Mouse (Mus musculus) midbrain, embryonic 14.5 days (tissue): ENCODE data around the gene Hfm1. TPM values are rescaled to one million over a fixed set of nuclear protein-coding genes. Genes with fewer than 3 reads are reported as not detected.

ENCODE experiments used
- ATAC-seq: fragments of 200-750 bp; cut with Nextera tagmentation; 2 replicates; pipeline ENCODE4 v1.8.0; 2017; ENCODE audit warnings: moderate number of reproducible peaks, moderate library complexity; ENCODE audit not compliant: low FRiP score, low TSS enrichment
- DNase-seq: peaks from one replicate; pipeline ENCODE4 v3.0.0-alpha.2; 2015
- H3K27ac ChIP-seq: fragments of 300-500 bp; sonication (generic); replicated peaks from 2 replicates; pipeline ENCODE4 v1.5.1; 2014; ENCODE audit warnings: mild to moderate bottlenecking, low read depth, low read length, moderate library complexity
- H3K27me3 ChIP-seq: fragments of 300-500 bp; sonication (generic); 2 replicates; pipeline ENCODE4 v1.6.1; 2014; ENCODE audit warnings: low read length, control low read depth, mixed read lengths; ENCODE audit not compliant: control insufficient read depth, insufficient read depth
- H3K36me3 ChIP-seq: fragments of 300-500 bp; sonication (generic); 2 replicates; pipeline ENCODE4 v1.6.1; 2014; ENCODE audit warnings: low read length, control low read depth; ENCODE audit not compliant: control insufficient read depth, insufficient read depth
- H3K4me1 ChIP-seq: fragments of 300-500 bp; sonication (generic); 2 replicates; pipeline ENCODE4 v1.6.1; 2014; ENCODE audit warnings: mild to moderate bottlenecking, antibody characterized with exemption, low read length, control low read depth; ENCODE audit not compliant: control insufficient read depth, insufficient read depth
- H3K4me2 ChIP-seq: fragments of 300-500 bp; sonication (generic); 2 replicates; pipeline ENCODE4 v1.6.1; 2014; ENCODE audit warnings: mild to moderate bottlenecking, low read length, moderate library complexity
- H3K4me3 ChIP-seq: fragments of 300-500 bp; sonication (generic); replicated peaks from 2 replicates; pipeline ENCODE4 v1.5.1; 2014; ENCODE audit warnings: low read depth, low read length
- H3K9ac ChIP-seq: fragments of 300-500 bp; sonication (generic); replicated peaks from 2 replicates; pipeline ENCODE4 v1.6.1; 2014; ENCODE audit warnings: mild to moderate bottlenecking, low read length, moderate library complexity
- H3K9me3 ChIP-seq: fragments of 300-500 bp; sonication (generic); 2 replicates; pipeline ENCODE4 v1.6.1; 2016; ENCODE audit warnings: low read length, control low read depth, mixed read lengths; ENCODE audit not compliant: control insufficient read depth
- WGBS: fragments of 180-500 bp; shearing (Covaris S2); extraction: QIAGEN DNeasy Blood & Tissue Kit; methylation state at CpG from one replicate; pipeline ENCODE4 v1.1.7; 2014; 5-methylcytosine and 5-hydroxymethylcytosine counted together
- polyA plus RNA-seq: library from polyadenylated mRNA; unstranded; fragments of >200 nt; fragmentation: Nextera tagmentation; extraction: Ambion mirVana; gene quantifications from 2 replicates; pipeline ENCODE4 v1.2.1, GENCODE M21; 2014

Gene Hfm1
- 7.9 and 9.2 TPM in 2 replicates for polyA plus RNA-seq

GRCm38 (mm10) chr5:106925488-106926368, at the start of gene Hfm1:
Hfm1 (minus strand) TSS chr5:106926321.
- WGBS = 1% methylated on average over 66 of the region's 76 CpGs
- H3K27ac ChIP-seq = peak within 1 kb of the TSS; percentile 94
- ATAC-seq (peak; percentile 95), DNase-seq (peak; percentile 92)
- no peaks in the 10 kb centered on the region for H3K9me3 ChIP-seq
- H3K4me1 ChIP-seq = peaks cover 5% of the 10 kb centered on the region; the same call in 1 of the 2 replicates
- peak within 1 kb of the TSS; percentile 59 for H3K4me2 ChIP-seq
- H3K4me3 ChIP-seq = peak within 1 kb of the TSS; percentile 52
- no peaks in the 10 kb centered on the region for H3K27me3 ChIP-seq
- H3K9ac ChIP-seq = peak within 1 kb of the TSS; percentile 76
- no peaks in the 10 kb centered on the region for H3K36me3 ChIP-seq

GRCm38 (mm10) chr5:106973883-106974282, 47.8 kb upstream of the Hfm1 start:
- ATAC-seq = no peak
- Histone ChIP-seq H3K27ac (no peak overlapping the region), H3K4me1 (no peaks in the 10 kb centered on the region), H3K27me3 (no peaks in the 10 kb centered on the region), H3K9ac (no peak overlapping the region), H3K36me3 (peaks cover 80% of the 10 kb centered on the region), H3K4me2 (no peak overlapping the region), H3K4me3 (no peak overlapping the region), H3K9me3 (no peaks in the 10 kb centered on the region)
- 90% methylated on average over 7 of the region's 7 CpGs for WGBS
- no peak for DNase-seq

- no peak overlapping the region for H3K4me3 ChIP-seq
- peaks cover 35% of the 10 kb centered on the region for H3K36me3 ChIP-seq
- H3K27ac ChIP-seq = no peak overlapping the region
- no peak overlapping the region for H3K9ac ChIP-seq
- 94% methylated on average over 1 of the region's 1 CpGs for WGBS
- H3K4me2 ChIP-seq = no peak overlapping the region
- no peaks in the 10 kb centered on the region for H3K9me3 ChIP-seq
- H3K27me3 ChIP-seq = no peaks in the 10 kb centered on the region
- peaks cover 8% of the 10 kb centered on the region; the same call in 1 of the 2 replicates for H3K4me1 ChIP-seq
- ATAC-seq (no peak), DNase-seq (no peak)
Observed at GRCm38 (mm10) chr5:106967578-106967977, 41.5 kb upstream of the Hfm1 start.

- no peak overlapping the region for H3K4me2 ChIP-seq
- no peak overlapping the region for H3K27ac ChIP-seq
- H3K9ac ChIP-seq = no peak overlapping the region
- DNase-seq (no peak), ATAC-seq (no peak)
- no peak overlapping the region for H3K4me3 ChIP-seq
- H3K36me3 ChIP-seq = peaks cover 28% of the 10 kb centered on the region
- H3K4me1 ChIP-seq = peaks cover 8% of the 10 kb centered on the region; the same call in 1 of the 2 replicates
- 96% methylated on average over 3 of the region's 3 CpGs for WGBS
- H3K27me3 ChIP-seq = no peaks in the 10 kb centered on the region
- H3K9me3 ChIP-seq = no peaks in the 10 kb centered on the region
Observed at GRCm38 (mm10) chr5:106966443-106966842, 40.3 kb upstream of the Hfm1 start.

GRCm38 (mm10) chr5:106964513-106965014, 38.4 kb upstream of the Hfm1 start:
- H3K9ac ChIP-seq = peak overlapping the region; percentile 75
- H3K4me3 ChIP-seq = peak overlapping the region; percentile 82
- under 1% methylated on average over 41 of the region's 41 CpGs for WGBS
- H3K4me1 ChIP-seq = peaks cover 8% of the 10 kb centered on the region; the same call in 1 of the 2 replicates
- H3K27me3 ChIP-seq = no peaks in the 10 kb centered on the region
- peaks cover 13% of the 10 kb centered on the region for H3K36me3 ChIP-seq
- peak overlapping the region; percentile 86 for H3K27ac ChIP-seq
- H3K9me3 ChIP-seq = no peaks in the 10 kb centered on the region
- peak overlapping the region; percentile 84 for H3K4me2 ChIP-seq
- ATAC-seq = peak; percentile 88
- DNase-seq = no peak

GRCm38 (mm10) chr5:106963584-106964512, 37.7 kb upstream of the Hfm1 start, which contains the start of gene Cdc7:
Cdc7 (plus strand) TSS chr5:106964322.
- H3K4me2 ChIP-seq = peak within 1 kb of the TSS; percentile 84
- peak within 1 kb of the TSS; percentile 75 for H3K9ac ChIP-seq
- H3K27ac ChIP-seq = peak within 1 kb of the TSS; percentile 86
- H3K4me3 ChIP-seq = peak within 1 kb of the TSS; percentile 82
- peaks cover 8% of the 10 kb centered on the region; the same call in 1 of the 2 replicates for H3K4me1 ChIP-seq
- H3K36me3 ChIP-seq = 0 out of 2 replicates have a peak, but pooled peaks cover 7% of the 10 kb centered on the region
- DNase-seq = peak; percentile 98
- peak; percentile 91 for ATAC-seq
- H3K27me3 ChIP-seq = no peaks in the 10 kb centered on the region
- 4% methylated on average over 54 of the region's 54 CpGs for WGBS
- no peaks in the 10 kb centered on the region for H3K9me3 ChIP-seq

DNA sequence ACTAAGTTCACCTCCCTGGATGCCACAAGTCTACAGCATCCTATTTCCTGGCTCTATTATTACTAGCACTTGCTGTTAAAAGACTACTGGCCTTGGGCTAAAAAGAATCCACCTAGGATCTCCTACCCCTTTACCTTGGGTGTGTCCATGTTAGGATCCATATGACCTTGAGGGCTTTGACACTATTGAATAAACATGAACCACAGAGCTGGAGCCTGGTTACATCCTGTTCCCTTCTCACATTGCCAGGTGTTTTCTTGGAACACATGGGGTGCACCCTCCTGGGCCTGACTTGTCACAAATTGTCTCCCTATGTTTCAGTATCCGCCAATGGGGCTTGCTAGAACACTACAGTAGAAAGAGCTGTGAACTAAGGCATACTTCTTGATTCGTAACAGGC, 34.3 kb upstream of the Hfm1 start:
- Histone ChIP-seq H3K9me3 (no peaks in the 10 kb centered on the region), H3K9ac (no peak overlapping the region), H3K4me1 (peaks cover 7% of the 10 kb centered on the region; the same call in 1 of the 2 replicates), H3K36me3 (no peaks in the 10 kb centered on the region), H3K27me3 (no peaks in the 10 kb centered on the region), H3K4me2 (no peak overlapping the region), H3K4me3 (no peak overlapping the region), H3K27ac (no peak overlapping the region)
- DNase-seq = no peak
- 88% methylated on average over 2 of the region's 2 CpGs for WGBS
- ATAC-seq = no peak

DNA sequence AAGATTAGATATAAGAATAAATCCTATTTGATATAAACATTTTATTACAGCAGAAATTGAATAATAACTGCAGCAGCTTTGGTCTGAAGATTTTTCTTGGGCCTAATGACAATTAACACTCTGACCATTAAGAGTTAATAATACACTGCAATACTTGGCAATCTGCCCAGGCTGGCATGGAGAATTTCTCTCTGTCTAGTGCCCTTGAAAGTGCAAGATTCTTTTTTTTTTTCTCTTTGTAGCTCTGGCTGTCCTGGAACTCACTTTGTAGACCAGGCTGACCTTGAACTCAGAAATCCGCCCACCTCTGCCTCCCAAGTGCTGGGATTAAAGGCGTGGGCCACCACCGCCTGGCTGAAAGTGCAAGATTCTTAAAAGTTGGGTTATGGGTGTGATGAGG, 32.9 kb upstream of the Hfm1 start:
- Histone ChIP-seq H3K36me3 (no peaks in the 10 kb centered on the region), H3K27me3 (no peaks in the 10 kb centered on the region), H3K27ac (no peak overlapping the region), H3K9me3 (no peaks in the 10 kb centered on the region), H3K9ac (no peak overlapping the region), H3K4me2 (no peak overlapping the region), H3K4me1 (no peaks in the 10 kb centered on the region), H3K4me3 (no peak overlapping the region)
- DNase-seq (peak; percentile 56), ATAC-seq (no peak)
- WGBS = 74% methylated on average over 3 of the region's 3 CpGs
